8 mouse cellular contexts compared by ENCODE assay signal in the genomic region with DNA sequence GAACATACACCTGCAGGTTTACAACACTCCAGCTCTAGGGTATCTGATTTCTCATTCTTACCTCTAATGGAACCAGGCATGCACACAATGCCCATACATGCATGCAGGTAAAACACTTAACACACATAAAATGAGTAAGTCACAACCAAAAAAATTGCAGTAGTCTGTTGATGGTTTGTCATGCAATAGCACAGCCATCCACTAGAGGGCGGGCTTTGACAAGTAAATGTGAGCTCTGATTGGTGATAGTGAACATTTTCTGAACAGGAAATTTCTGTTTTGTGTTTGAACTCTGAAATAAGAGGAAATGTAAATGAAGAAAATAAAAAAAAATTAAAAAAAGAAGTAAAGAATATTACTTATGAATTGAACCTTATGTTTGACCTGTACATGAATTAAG. TPM values are rescaled to one million over a fixed set of nuclear protein-coding genes. Genes with fewer than 3 reads are reported as not detected.
DNase-seq lines count a peak whose midpoint lies in the region; ATAC-seq and TF ChIP-seq lines count a peak whose summit lies in the region.

No protein-coding gene starts in this region.

- DNase-seq in liver, result peak; percentile 67
- DNase-seq in c-Kit-positive CD71-negative TER-119-negative erythroid progenitor cells, embryonic 14.5 days (ENCODE audit: low read depth), result peak; percentile 43
- DNase-seq in forebrain, postnatal 0 days, result peak; percentile 83
- peak; percentile 15 to 67 for DNase-seq in kidney, adult 8-10 months
- peak; percentile 44 for DNase-seq in liver, adult 2 months (ENCODE audit: extremely low read depth, low read depth, low spot score)
- peak; percentile 23 for DNase-seq in retina, adult 2 months (ENCODE audit: low read depth, low spot score)
- peak; percentile 50 to 60 for DNase-seq in thymus, postnatal 36 days

- WGBS in liver, embryonic 12.5 days (ENCODE audit: insufficient replicate concordance), result 0% methylated on average over 1 of the region's 1 CpGs
- 0% methylated on average over 1 of the region's 1 CpGs for WGBS in forebrain, postnatal 0 days
- WGBS in liver, adult 2 months, result 0% methylated on average over 1 of the region's 1 CpGs

- no peak overlapping the region for H3K27ac ChIP-seq in liver, embryonic 12.5 days
- no peak overlapping the region for H3K27ac ChIP-seq in forebrain, postnatal 0 days (ENCODE audit: low read depth, low read length)
- H3K27ac ChIP-seq in liver, adult 2 months (replicated peaks; ENCODE audit: insufficient read depth, low read depth, low read length), result no peak overlapping the region

- H3K4me1 ChIP-seq in liver, embryonic 12.5 days, result no peaks in the 10 kb centered on the region
- no peaks in the 10 kb centered on the region for H3K4me1 ChIP-seq in forebrain, postnatal 0 days (ENCODE audit: insufficient read depth)
- H3K4me1 ChIP-seq in liver, adult 2 months (ENCODE audit: control insufficient read depth, insufficient read depth, low read length), result no peaks in the 10 kb centered on the region

- H3K9me3 ChIP-seq in liver, embryonic 12.5 days (replicated peaks), result no peaks in the 10 kb centered on the region
- H3K9me3 ChIP-seq in forebrain, postnatal 0 days (ENCODE audit: low read length), result no peaks in the 10 kb centered on the region

- no peaks in the 10 kb centered on the region for H3K27me3 ChIP-seq in liver, embryonic 12.5 days (replicated peaks)
- H3K27me3 ChIP-seq in forebrain, postnatal 0 days (ENCODE audit: insufficient read depth, low read length), result no peaks in the 10 kb centered on the region
- no peaks in the 10 kb centered on the region for H3K27me3 ChIP-seq in liver, adult 2 months (ENCODE audit: control insufficient read depth, insufficient read depth, low read length)

- H3K4me2 ChIP-seq in liver, embryonic 12.5 days, result no peak overlapping the region
- H3K4me2 ChIP-seq in forebrain, postnatal 0 days (ENCODE audit: low read depth), result no peak overlapping the region

- no peaks in the 10 kb centered on the region for H3K79me2 ChIP-seq in liver, adult 2 months (ENCODE audit: control insufficient read depth, insufficient read depth, low read length)

- no peaks in the 10 kb centered on the region for H3K36me3 ChIP-seq in liver, embryonic 12.5 days
- no peaks in the 10 kb centered on the region for H3K36me3 ChIP-seq in forebrain, postnatal 0 days (ENCODE audit: insufficient read depth)
- H3K36me3 ChIP-seq in liver, adult 2 months (ENCODE audit: control insufficient read depth, insufficient read depth, low read length), result no peaks in the 10 kb centered on the region

- no peak for TF ChIP-seq POLR2A in liver, adult 2 months (IDR thresholded peaks at IDR 0.05; ENCODE audit: extremely low read depth, insufficient read depth, low read length)

- no peak for ATAC-seq in liver, embryonic 12.5 days
- no peak; the same call in 1 of the 2 replicates for ATAC-seq in forebrain, postnatal 0 days

- no peak overlapping the region for H3K9ac ChIP-seq in liver, embryonic 12.5 days
- H3K9ac ChIP-seq in forebrain, postnatal 0 days, result no peak overlapping the region
- H3K9ac ChIP-seq in liver, adult 2 months (ENCODE audit: low read depth, low read length), result no peak overlapping the region

- H3K4me3 ChIP-seq in liver, embryonic 12.5 days, result no peak overlapping the region
- no peak overlapping the region for H3K4me3 ChIP-seq in forebrain, postnatal 0 days (ENCODE audit: low read depth, low read length)
- no peak overlapping the region for H3K4me3 ChIP-seq in liver, adult 2 months (ENCODE audit: insufficient read depth, low read depth, low read length)

- peak; percentile 88 for TF ChIP-seq CTCF in forebrain, postnatal 0 days (IDR thresholded peaks at IDR 0.05; ENCODE audit: low read depth)
- peak; percentile 14; the same call in 1 of the 2 replicates for TF ChIP-seq CTCF in liver, adult 2 months (IDR thresholded peaks at IDR 0.05; ENCODE audit: low read depth, low read length)

RNA-seq across cellular contexts. Expression of gene Cyp2c55, which starts 24.9 kb away (rescaled TPM):
- polyA plus RNA-seq in liver, embryonic 12.5 days (2016; fragmentation: Nextera tagmentation; extraction: Ambion mirVana), result not detected in 2 replicates
- total RNA-seq in forebrain, postnatal 0 days (2014; rRNA removed), result 0.15 TPM in 1 of 2 replicates, not detected in the other
- polyA plus RNA-seq in forebrain, postnatal 0 days (2015; fragmentation: Nextera tagmentation; extraction: Ambion mirVana), result not detected in 2 replicates
- 17.3 and 55.8 TPM in 2 replicates for total RNA-seq in liver, adult 2 months (2014; rRNA removed)
- 3.5 and 11.6 TPM in 2 replicates for polyA plus RNA-seq in liver, adult 2 months (2012; rRNA removed)

RNA-seq across cellular contexts. Expression of gene Hells, which starts 51.3 kb away (rescaled TPM):
- polyA plus RNA-seq in liver, embryonic 12.5 days (2016; fragmentation: Nextera tagmentation; extraction: Ambion mirVana), result 44.5 and 45.8 TPM in 2 replicates
- 4.7 and 8.1 TPM in 2 replicates for total RNA-seq in forebrain, postnatal 0 days (2014; rRNA removed)
- 2.7 and 4.8 TPM in 2 replicates for polyA plus RNA-seq in forebrain, postnatal 0 days (2015; fragmentation: Nextera tagmentation; extraction: Ambion mirVana)
- total RNA-seq in liver, adult 2 months (2014; rRNA removed), result 0.92 and 1.5 TPM in 2 replicates
- 0.11 and 0.20 TPM in 2 replicates for polyA plus RNA-seq in liver, adult 2 months (2012; rRNA removed)

Comparison
In these comparisons a context has a peak if more than half of its experiments do, and no peak if none do; other contexts are left out.
1. DNase-seq: peak in every context shown above with its lines; median percentile 83 in forebrain, postnatal 0 days; 67 in liver; 55 in thymus, postnatal 36 days; 44 in liver, adult 2 months; 43 in c-Kit-positive CD71-negative TER-119-negative erythroid progenitor cells, embryonic 14.5 days; 41 in kidney, adult 8-10 months; 23 in retina, adult 2 months.